Mouse (Mus musculus) midbrain, embryonic 11.5 days (tissue): ENCODE data around the gene Mink1. TPM values are rescaled to one million over a fixed set of nuclear protein-coding genes. Genes with fewer than 3 reads are reported as not detected.
A peak's percentile ranks its signal among the peaks of the same experiment; 100 is the strongest.
"Not testable (repeated sequence)": the region's sequence is repeated elsewhere in the genome, so short reads cannot be mapped to it uniquely, and the experiment has no call there.

Source experiments
- ATAC-seq: fragments of 200-750 bp; cut with Nextera tagmentation; 2 replicates; pipeline ENCODE4 v1.8.0; 2017; ENCODE audit warnings: moderate TSS enrichment, moderate library complexity; ENCODE audit not compliant: low FRiP score
- DNase-seq: peaks from one replicate; pipeline ENCODE4 v3.0.0; 2015; ENCODE audit warnings: low spot score; ENCODE audit errors: missing footprints
- H3K27ac ChIP-seq: fragments of 300-500 bp; sonication (generic); 2 replicates; pipeline ENCODE4 v1.5.1; 2014; ENCODE audit warnings: low read depth, low read length
- H3K27me3 ChIP-seq: fragments of 300-500 bp; sonication (generic); 2 replicates; pipeline ENCODE4 v1.6.1; 2014; ENCODE audit warnings: mild to moderate bottlenecking, low read length, moderate library complexity, mixed read lengths; ENCODE audit not compliant: control insufficient read depth, insufficient read depth
- H3K36me3 ChIP-seq: fragments of 300-500 bp; sonication (generic); 2 replicates; pipeline ENCODE4 v1.6.1; 2014; ENCODE audit warnings: mild to moderate bottlenecking, low read length, moderate library complexity, mixed read lengths; ENCODE audit not compliant: control insufficient read depth, insufficient read depth
- H3K4me1 ChIP-seq: fragments of 300-500 bp; sonication (generic); 2 replicates; pipeline ENCODE4 v1.6.1; 2014; ENCODE audit warnings: low read length; ENCODE audit not compliant: control insufficient read depth, insufficient read depth
- H3K4me2 ChIP-seq: fragments of 300-500 bp; sonication (generic); 2 replicates; pipeline ENCODE4 v1.6.1; 2014; ENCODE audit warnings: mild to moderate bottlenecking, moderate library complexity
- H3K4me3 ChIP-seq: fragments of 300-500 bp; sonication (generic); 2 replicates; pipeline ENCODE4 v1.5.1; 2014; ENCODE audit warnings: low read depth, low read length
- H3K9ac ChIP-seq: fragments of 300-500 bp; sonication (generic); 2 replicates; pipeline ENCODE4 v1.6.1; 2014; ENCODE audit warnings: low read length
- H3K9me3 ChIP-seq: fragments of 300-500 bp; sonication (generic); 2 replicates; pipeline ENCODE4 v1.6.1; 2016; ENCODE audit warnings: low read length; ENCODE audit not compliant: control insufficient read depth
- WGBS: fragments of 180-500 bp; shearing (Covaris S2); extraction: QIAGEN DNeasy Blood & Tissue Kit; methylation state at CpG from one replicate; pipeline ENCODE4 v1.1.7; 2014; 5-methylcytosine and 5-hydroxymethylcytosine counted together
- polyA plus RNA-seq: library from polyadenylated mRNA; unstranded; fragments of >200 nt; fragmentation: Nextera tagmentation; extraction: Ambion mirVana; gene quantifications from 2 replicates; pipeline ENCODE4 v1.2.1, GENCODE M21; 2014

Gene Mink1
- polyA plus RNA-seq, 1 experiment from 2014 or later, result 12.9 TPM

- H3K27me3 ChIP-seq, result no peaks in the 10 kb centered on the region
- no peaks in the 10 kb centered on the region for H3K9me3 ChIP-seq
- DNase-seq, result no peak
- WGBS, result 42% methylated on average over 4 of the region's 4 CpGs
- ATAC-seq, result no peak
- peaks cover 16% of the 10 kb centered on the region for H3K4me1 ChIP-seq
- 0 out of 2 replicates have a peak overlapping the region, but pooled peaks have one; percentile 86 for H3K4me3 ChIP-seq
- H3K36me3 ChIP-seq, result no peaks in the 10 kb centered on the region
- H3K9ac ChIP-seq, result no peak overlapping the region
- peak overlapping the region; percentile 96 for H3K4me2 ChIP-seq
- no peak overlapping the region for H3K27ac ChIP-seq
These were observed 1.7 kb downstream of the Mink1 start for GRCm38 (mm10) chr11:70564276-70564873.

DNA sequence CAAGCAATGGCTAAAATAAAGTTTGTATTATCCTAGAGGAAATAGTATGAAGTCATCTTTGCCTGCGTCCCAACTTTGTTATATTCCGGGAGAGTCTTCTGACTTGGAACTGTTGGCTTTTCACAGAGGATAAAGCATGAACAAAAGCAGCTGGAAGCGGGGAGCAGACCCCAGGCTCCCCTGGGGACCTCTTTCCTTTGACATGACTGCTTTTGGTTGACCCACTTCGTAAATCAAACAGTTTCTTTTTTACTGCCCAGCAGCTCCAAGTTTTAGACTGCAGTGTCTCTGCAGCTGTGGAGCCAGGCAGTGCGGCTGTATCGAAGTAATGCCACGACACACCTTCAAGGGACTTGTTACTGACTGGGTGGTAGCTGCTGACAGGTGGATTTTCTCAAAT is 3.9 kb downstream of the Mink1 start:
- no peaks in the 10 kb centered on the region for H3K9me3 ChIP-seq
- no peak overlapping the region for H3K4me3 ChIP-seq
- ATAC-seq, result no peak
- peaks cover 16% of the 10 kb centered on the region for H3K4me1 ChIP-seq
- WGBS, result 73% methylated on average over 7 of the region's 7 CpGs
- DNase-seq, result no peak
- H3K4me2 ChIP-seq, result no peak overlapping the region
- H3K9ac ChIP-seq, result no peak overlapping the region
- no peaks in the 10 kb centered on the region for H3K27me3 ChIP-seq
- H3K27ac ChIP-seq, result no peak overlapping the region
- no peaks in the 10 kb centered on the region for H3K36me3 ChIP-seq

GRCm38 (mm10) chr11:70570614-70571013 is 7.9 kb downstream of the Mink1 start:
- not testable (repeated sequence) for H3K27ac ChIP-seq, H3K4me3 ChIP-seq, DNase-seq, H3K36me3 ChIP-seq, H3K4me2 ChIP-seq, H3K9ac ChIP-seq, H3K9me3 ChIP-seq, ATAC-seq, H3K4me1 ChIP-seq, H3K27me3 ChIP-seq
- WGBS, result 79% methylated on average over 1 of the region's 1 CpGs

DNA sequence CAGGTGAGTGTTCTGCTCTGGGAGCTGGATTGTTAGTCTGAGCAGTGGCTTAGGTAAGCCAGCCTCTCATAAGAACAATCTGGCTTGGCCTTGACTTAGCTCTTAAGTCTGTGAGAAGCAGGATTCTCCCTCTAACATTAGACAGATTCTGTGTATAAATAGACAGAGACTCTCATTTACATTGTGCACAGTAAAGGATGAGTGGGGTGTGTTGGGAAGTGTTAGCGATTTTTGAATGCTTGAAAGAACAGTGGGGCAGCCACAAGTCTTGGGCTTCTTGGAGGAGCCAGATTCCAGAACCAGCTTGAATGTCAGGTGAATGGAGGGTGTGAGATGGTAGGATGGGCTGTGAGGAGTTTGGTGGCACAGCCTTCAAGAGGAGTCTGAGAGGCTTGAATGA is 9.0 kb downstream of the Mink1 start:
- Histone ChIP-seq H3K27me3 (no peaks in the 10 kb centered on the region), H3K27ac (no peak overlapping the region), H3K4me2 (no peak overlapping the region), H3K36me3 (no peaks in the 10 kb centered on the region), H3K9ac (no peak overlapping the region), H3K4me3 (no peak overlapping the region), H3K4me1 (peaks cover 6% of the 10 kb centered on the region), H3K9me3 (no peaks in the 10 kb centered on the region)
- ATAC-seq, result no peak
- WGBS, result 94% methylated on average over 1 of the region's 1 CpGs
- no peak for DNase-seq

GRCm38 (mm10) chr11:70572348-70572902 is 9.7 kb downstream of the Mink1 start:
- H3K4me2 ChIP-seq, result no peak overlapping the region
- DNase-seq, result no peak
- no peak overlapping the region for H3K9ac ChIP-seq
- H3K9me3 ChIP-seq, result no peaks in the 10 kb centered on the region
- H3K36me3 ChIP-seq, result no peaks in the 10 kb centered on the region
- H3K4me3 ChIP-seq, result no peak overlapping the region
- ATAC-seq, result no peak
- H3K27me3 ChIP-seq, result no peaks in the 10 kb centered on the region
- H3K27ac ChIP-seq, result no peak overlapping the region
- peaks cover 6% of the 10 kb centered on the region for H3K4me1 ChIP-seq
- WGBS, result 57% methylated on average over 5 of the region's 5 CpGs

DNA sequence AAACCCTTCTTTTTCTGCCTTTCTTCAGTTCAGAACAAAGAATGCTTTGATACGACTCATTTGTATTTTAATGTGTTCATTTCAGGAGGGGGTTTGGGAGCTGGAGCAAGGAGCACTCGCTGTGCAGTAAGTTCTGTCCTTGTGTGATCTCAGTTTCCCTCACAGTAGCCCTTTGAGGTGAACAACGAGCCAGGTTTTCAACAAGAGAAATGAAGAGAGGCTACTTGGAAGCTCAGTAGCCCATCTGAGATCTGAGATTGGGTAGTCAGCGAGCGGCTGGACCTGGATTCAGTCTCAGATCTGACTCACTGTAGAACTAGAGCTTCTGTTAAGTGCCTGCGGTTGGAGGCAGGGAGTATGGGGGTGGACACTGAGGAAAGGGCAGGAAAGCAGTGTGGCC is 11.2 kb downstream of the Mink1 start:
- 80% methylated on average over 6 of the region's 6 CpGs for WGBS
- DNase-seq (peak; percentile 56), ATAC-seq (no peak)
- Histone ChIP-seq H3K27me3 (no peaks in the 10 kb centered on the region), H3K27ac (no peak overlapping the region), H3K36me3 (no peaks in the 10 kb centered on the region), H3K9ac (no peak overlapping the region), H3K4me3 (no peak overlapping the region), H3K4me1 (peaks cover 8% of the 10 kb centered on the region), H3K4me2 (no peak overlapping the region), H3K9me3 (no peaks in the 10 kb centered on the region)

- Histone ChIP-seq H3K27me3 (no peaks in the 10 kb centered on the region), H3K9ac (no peak overlapping the region), H3K4me2 (no peak overlapping the region), H3K4me3 (no peak overlapping the region), H3K9me3 (no peaks in the 10 kb centered on the region), H3K27ac (no peak overlapping the region), H3K36me3 (no peaks in the 10 kb centered on the region), H3K4me1 (peaks cover 8% of the 10 kb centered on the region)
- ATAC-seq, result no peak
- no peak for DNase-seq
- 89% methylated on average over 3 of the region's 3 CpGs for WGBS
These were observed 14.5 kb downstream of the Mink1 start for GRCm38 (mm10) chr11:70577201-70577600.

GRCm38 (mm10) chr11:70578962-70579361 is 16.3 kb downstream of the Mink1 start:
- Histone ChIP-seq H3K4me3 (no peak overlapping the region), H3K9ac (no peak overlapping the region), H3K27ac (no peak overlapping the region), H3K4me1 (peaks cover 3% of the 10 kb centered on the region), H3K27me3 (no peaks in the 10 kb centered on the region), H3K36me3 (no peaks in the 10 kb centered on the region), H3K9me3 (no peaks in the 10 kb centered on the region), H3K4me2 (no peak overlapping the region)
- ATAC-seq (no peak), DNase-seq (peak; percentile 60)
- WGBS, result 92% methylated on average over 6 of the region's 6 CpGs

- ATAC-seq (no peak), DNase-seq (peak; percentile 41)
- Histone ChIP-seq H3K9ac (no peak overlapping the region), H3K4me3 (no peak overlapping the region), H3K9me3 (no peaks in the 10 kb centered on the region), H3K27me3 (no peaks in the 10 kb centered on the region), H3K36me3 (no peaks in the 10 kb centered on the region), H3K27ac (no peak overlapping the region), H3K4me1 (0 out of 2 replicates have a peak, but pooled peaks cover 3% of the 10 kb centered on the region), H3K4me2 (no peak overlapping the region)
- 82% methylated on average over 9 of the region's 9 CpGs for WGBS
These were observed 17.2 kb downstream of the Mink1 start for GRCm38 (mm10) chr11:70579710-70580357.
